Mouse (Mus musculus) kidney, embryonic 14.5 days (tissue): Measurements from ENCODE around the gene Sox5. TPM values are rescaled to one million over a fixed set of nuclear protein-coding genes. Genes with fewer than 3 reads are reported as not detected.

Experiments used
- ATAC-seq: fragments of 200-750 bp; cut with Nextera tagmentation; 2 replicates; pipeline ENCODE4 v1.8.0; 2017; ENCODE audit warnings: moderate number of reproducible peaks, mild to moderate bottlenecking, moderate TSS enrichment, moderate library complexity; ENCODE audit not compliant: low FRiP score, low TSS enrichment
- H3K27ac ChIP-seq: fragments of 300-500 bp; sonication (generic); 2 replicates; pipeline ENCODE4 v1.5.1; 2014; ENCODE audit warnings: low read depth, mild to moderate bottlenecking, low read length, moderate library complexity, mixed read lengths
- H3K27me3 ChIP-seq: fragments of 300-500 bp; sonication (generic); 2 replicates; pipeline ENCODE4 v1.6.1; 2014; ENCODE audit warnings: mild to moderate bottlenecking, low read length; ENCODE audit not compliant: control insufficient read depth, insufficient read depth
- H3K36me3 ChIP-seq: fragments of 300-500 bp; sonication (generic); 2 replicates; pipeline ENCODE4 v1.6.1; 2014; ENCODE audit warnings: low read length, mixed read lengths; ENCODE audit not compliant: control insufficient read depth, insufficient read depth
- H3K4me1 ChIP-seq: fragments of 300-500 bp; sonication (generic); 2 replicates; pipeline ENCODE4 v1.6.1; 2014; ENCODE audit warnings: low read length, mixed read lengths; ENCODE audit not compliant: control insufficient read depth, insufficient read depth
- H3K4me2 ChIP-seq: fragments of 300-500 bp; sonication (generic); replicated peaks from 2 replicates; pipeline ENCODE4 v1.6.1; 2014; ENCODE audit warnings: low read depth, mild to moderate bottlenecking, low read length
- H3K4me3 ChIP-seq: fragments of 300-500 bp; sonication (generic); 2 replicates; pipeline ENCODE4 v1.5.1; 2014; ENCODE audit warnings: mild to moderate bottlenecking, low read length
- H3K9ac ChIP-seq: fragments of 300-500 bp; sonication (generic); 2 replicates; pipeline ENCODE4 v1.6.1; 2014; ENCODE audit warnings: low read depth, mild to moderate bottlenecking, low read length, moderate library complexity
- H3K9me3 ChIP-seq: fragments of 300-500 bp; sonication (generic); 2 replicates; pipeline ENCODE4 v1.6.1; 2016; ENCODE audit warnings: low read length; ENCODE audit not compliant: control insufficient read depth
- WGBS: fragments of 180-500 bp; shearing (Covaris S2); extraction: QIAGEN DNeasy Blood & Tissue Kit; methylation state at CpG from one replicate; pipeline ENCODE4 v1.1.7; 2014; 5-methylcytosine and 5-hydroxymethylcytosine counted together
- polyA plus RNA-seq: library from polyadenylated mRNA; unstranded; fragments of >200 nt; fragmentation: Nextera tagmentation; extraction: Ambion mirVana; gene quantifications from 2 replicates; pipeline ENCODE4 v1.2.1, GENCODE M21; 2014

Gene Sox5
- polyA plus RNA-seq, 1 experiment from 2014 or later, result 13.0 TPM

DNA sequence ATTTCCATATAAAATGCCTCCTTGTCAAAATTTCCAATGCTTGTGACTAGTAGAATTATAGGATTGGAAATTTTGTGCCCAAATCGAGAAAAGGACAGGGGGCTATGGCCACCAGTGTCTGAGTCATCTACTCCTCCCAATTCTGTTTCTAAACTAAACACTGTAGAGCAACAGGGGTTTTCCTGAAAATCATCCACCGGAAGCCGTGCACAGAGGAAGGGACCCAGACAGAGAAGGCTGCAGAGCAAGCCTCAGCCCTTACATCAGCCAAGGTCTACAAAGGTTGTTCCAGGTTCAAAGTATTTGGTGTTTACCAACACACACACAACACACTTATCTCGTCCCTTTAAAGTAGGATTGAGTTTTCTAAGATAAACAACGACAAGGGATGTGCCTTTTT lies 824.7 kb downstream of the Sox5 start:
- WGBS, result 83% methylated on average over 5 of the region's 5 CpGs
- H3K9ac ChIP-seq, result no peak overlapping the region
- no peaks in the 10 kb centered on the region for H3K36me3 ChIP-seq
- no peak overlapping the region for H3K4me2 ChIP-seq
- no peaks in the 10 kb centered on the region for H3K27me3 ChIP-seq
- no peaks in the 10 kb centered on the region for H3K4me1 ChIP-seq
- H3K27ac ChIP-seq, result no peak overlapping the region
- no peak overlapping the region for H3K4me3 ChIP-seq
- H3K9me3 ChIP-seq, result no peaks in the 10 kb centered on the region
- ATAC-seq, result no peak

- no peak overlapping the region for H3K9ac ChIP-seq
- no peaks in the 10 kb centered on the region for H3K9me3 ChIP-seq
- no peak overlapping the region for H3K27ac ChIP-seq
- no peaks in the 10 kb centered on the region for H3K4me1 ChIP-seq
- WGBS, result 79% methylated on average over 12 of the region's 12 CpGs
- no peak overlapping the region for H3K4me2 ChIP-seq
- H3K4me3 ChIP-seq, result no peak overlapping the region
- ATAC-seq, result no peak
- H3K27me3 ChIP-seq, result no peaks in the 10 kb centered on the region
- no peaks in the 10 kb centered on the region for H3K36me3 ChIP-seq
These were observed 833.0 kb downstream of the Sox5 start for GRCm38 (mm10) chr6:143948553-143949308.

- ATAC-seq, result no peak
- Histone ChIP-seq H3K4me3 (no peak overlapping the region), H3K27me3 (no peaks in the 10 kb centered on the region), H3K4me1 (no peaks in the 10 kb centered on the region), H3K9ac (no peak overlapping the region), H3K4me2 (no peak overlapping the region), H3K27ac (no peak overlapping the region), H3K36me3 (no peaks in the 10 kb centered on the region), H3K9me3 (no peaks in the 10 kb centered on the region)
- 71% methylated on average over 4 of the region's 4 CpGs for WGBS
These were observed 833.7 kb downstream of the Sox5 start for GRCm38 (mm10) chr6:143948071-143948470.

GRCm38 (mm10) chr6:143943126-143943525 lies 838.7 kb downstream of the Sox5 start:
- no peak overlapping the region for H3K4me2 ChIP-seq
- WGBS, result 86% methylated on average over 5 of the region's 5 CpGs
- no peaks in the 10 kb centered on the region for H3K4me1 ChIP-seq
- no peak overlapping the region for H3K27ac ChIP-seq
- no peak overlapping the region for H3K4me3 ChIP-seq
- ATAC-seq, result no peak
- H3K27me3 ChIP-seq, result no peaks in the 10 kb centered on the region
- H3K9ac ChIP-seq, result no peak overlapping the region
- H3K36me3 ChIP-seq, result no peaks in the 10 kb centered on the region
- no peaks in the 10 kb centered on the region for H3K9me3 ChIP-seq

DNA sequence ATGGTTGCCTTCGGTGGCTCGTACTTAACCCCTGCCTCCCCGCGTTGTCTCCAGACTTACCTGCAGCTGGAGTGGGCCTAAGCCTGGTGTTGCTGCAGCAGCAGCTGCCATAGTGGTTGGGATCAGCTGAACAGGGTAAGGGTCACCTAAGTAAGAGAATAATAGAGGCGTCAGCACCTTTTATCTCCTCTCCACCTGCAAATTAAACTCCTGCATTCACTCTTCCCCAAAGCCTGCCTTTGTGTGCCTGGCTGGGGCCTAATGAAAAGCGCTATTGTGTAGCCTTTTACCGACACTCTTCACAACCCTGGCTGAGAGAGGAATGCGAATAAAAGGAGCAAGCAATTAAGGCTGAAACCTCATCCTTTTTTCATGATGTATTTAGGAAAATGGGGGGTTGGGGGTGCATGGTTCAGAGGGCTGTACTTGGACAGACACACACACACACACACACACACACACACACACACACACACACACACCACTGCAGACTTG lies 840.4 kb downstream of the Sox5 start:
- H3K36me3 ChIP-seq, result no peaks in the 10 kb centered on the region
- H3K9me3 ChIP-seq, result no peaks in the 10 kb centered on the region
- no peaks in the 10 kb centered on the region for H3K27me3 ChIP-seq
- H3K4me3 ChIP-seq, result no peak overlapping the region
- no peak overlapping the region for H3K27ac ChIP-seq
- no peaks in the 10 kb centered on the region for H3K4me1 ChIP-seq
- no peak overlapping the region for H3K4me2 ChIP-seq
- no peak overlapping the region for H3K9ac ChIP-seq
- ATAC-seq, result no peak
- 49% methylated on average over 8 of the region's 8 CpGs for WGBS

DNA sequence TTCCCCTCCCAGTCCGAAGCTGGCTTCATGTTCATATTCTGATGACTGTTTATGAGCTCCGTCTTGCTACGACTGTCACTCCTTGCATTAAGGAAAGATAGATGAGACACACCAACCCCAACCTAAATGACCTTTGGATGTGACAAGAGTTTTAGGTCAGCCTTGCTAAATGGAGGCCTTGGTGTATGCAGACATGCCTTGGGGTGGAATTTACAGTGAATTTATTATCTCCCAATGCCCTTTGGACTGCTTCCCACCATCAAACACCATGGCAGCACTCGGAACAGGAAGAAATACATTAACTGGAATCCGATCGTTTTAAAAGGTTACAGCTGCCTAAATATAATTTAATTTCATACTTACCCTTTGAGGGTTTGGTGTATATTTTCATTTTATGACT lies 858.6 kb downstream of the Sox5 start:
- Histone ChIP-seq H3K9ac (no peak overlapping the region), H3K4me3 (no peak overlapping the region), H3K36me3 (no peaks in the 10 kb centered on the region), H3K27ac (no peak overlapping the region), H3K9me3 (no peaks in the 10 kb centered on the region), H3K27me3 (no peaks in the 10 kb centered on the region), H3K4me2 (no peak overlapping the region), H3K4me1 (no peaks in the 10 kb centered on the region)
- ATAC-seq, result no peak; the same call in 1 of the 2 replicates
- 27% methylated on average over 6 of the region's 6 CpGs for WGBS

DNA sequence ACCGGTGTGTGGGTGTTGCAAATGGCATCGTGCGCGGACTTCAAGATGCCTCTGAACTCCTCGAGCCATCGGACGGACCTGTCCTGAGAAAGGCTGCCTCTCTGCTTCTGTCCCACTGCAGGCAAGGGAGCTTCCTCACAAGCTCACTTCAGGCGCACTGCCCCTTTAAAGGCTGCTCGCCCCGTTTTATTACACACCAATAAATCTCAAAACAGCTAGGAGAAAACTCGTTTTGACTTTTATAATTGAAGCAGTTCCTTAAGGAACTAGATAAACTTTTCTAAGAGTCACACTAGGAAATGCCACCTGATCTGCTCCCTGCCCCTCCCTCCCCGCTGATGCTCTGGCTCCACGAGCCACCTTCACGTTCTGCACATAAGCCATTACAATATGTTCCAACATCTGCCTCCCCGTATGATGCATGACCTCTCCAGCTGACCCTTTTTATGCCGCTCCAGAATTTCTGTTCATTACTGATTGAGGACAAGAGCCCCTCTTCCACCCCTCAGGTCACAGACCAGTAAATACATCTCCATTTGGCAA lies 863.3 kb downstream of the Sox5 start:
- no peak overlapping the region for H3K9ac ChIP-seq
- H3K4me1 ChIP-seq, result no peaks in the 10 kb centered on the region
- 18% methylated on average over 16 of the region's 16 CpGs for WGBS
- H3K27ac ChIP-seq, result no peak overlapping the region
- no peak overlapping the region for H3K4me3 ChIP-seq
- H3K9me3 ChIP-seq, result no peaks in the 10 kb centered on the region
- 0 out of 2 replicates have a peak, but pooled peaks have one; percentile 41 for ATAC-seq
- no peaks in the 10 kb centered on the region for H3K36me3 ChIP-seq
- H3K27me3 ChIP-seq, result no peaks in the 10 kb centered on the region
- peak overlapping the region; percentile 29 for H3K4me2 ChIP-seq

DNA sequence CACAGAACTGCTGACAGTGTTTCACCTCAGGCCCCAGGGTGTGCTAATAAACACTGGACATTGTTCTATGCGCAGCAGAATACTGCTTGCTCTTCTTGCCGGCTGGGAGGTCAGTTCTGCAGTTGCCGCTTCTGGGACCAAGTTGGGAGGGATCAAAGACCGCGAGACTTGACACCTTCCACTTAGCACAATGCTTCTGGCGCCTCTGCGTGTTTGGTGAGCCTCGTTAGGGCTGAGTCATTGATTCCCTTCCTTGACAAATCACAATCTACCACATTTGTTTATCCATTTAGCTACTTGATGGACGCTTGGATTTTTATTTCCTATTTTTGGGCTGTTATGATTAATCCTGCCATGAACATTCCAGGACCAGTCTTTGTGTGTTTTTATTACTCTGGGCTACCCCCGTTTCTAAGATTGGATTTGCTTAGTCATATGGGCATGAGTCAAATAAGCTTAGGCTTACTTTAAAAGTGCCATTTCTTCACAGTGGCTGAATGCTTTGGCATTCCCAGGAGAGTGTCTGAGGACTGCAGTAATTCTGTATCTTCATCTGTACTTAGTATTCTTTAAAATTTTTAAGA lies 865.5 kb downstream of the Sox5 start:
- H3K27ac ChIP-seq, result no peak overlapping the region
- no peak overlapping the region for H3K4me2 ChIP-seq
- no peaks in the 10 kb centered on the region for H3K9me3 ChIP-seq
- WGBS, result 30% methylated on average over 10 of the region's 10 CpGs
- no peaks in the 10 kb centered on the region for H3K4me1 ChIP-seq
- no peaks in the 10 kb centered on the region for H3K36me3 ChIP-seq
- H3K9ac ChIP-seq, result no peak overlapping the region
- H3K27me3 ChIP-seq, result no peaks in the 10 kb centered on the region
- no peak overlapping the region for H3K4me3 ChIP-seq
- ATAC-seq, result peak; percentile 32; the same call in 1 of the 2 replicates

DNA sequence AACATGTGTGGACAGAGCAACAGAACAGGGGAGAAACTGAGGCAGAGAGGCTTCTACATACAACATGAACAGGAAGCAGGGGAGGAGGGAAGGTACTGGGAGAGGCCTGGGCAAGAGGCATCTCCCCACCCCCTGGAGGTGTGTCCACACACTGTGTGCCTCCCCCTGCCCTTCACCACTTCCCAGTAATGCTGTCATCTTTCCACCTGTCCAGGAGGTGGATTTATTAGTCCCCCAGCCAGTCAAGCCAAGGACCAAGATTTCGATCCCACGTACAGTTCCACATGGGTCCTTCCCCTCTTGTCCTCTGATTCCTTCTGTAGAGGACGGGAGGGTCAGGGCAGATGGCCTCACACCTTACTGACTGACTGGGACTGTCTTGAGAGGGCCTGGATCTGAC lies 866.1 kb downstream of the Sox5 start:
- WGBS, result 38% methylated on average over 3 of the region's 3 CpGs
- H3K4me3 ChIP-seq, result no peak overlapping the region
- H3K9ac ChIP-seq, result no peak overlapping the region
- no peak overlapping the region for H3K4me2 ChIP-seq
- H3K27me3 ChIP-seq, result no peaks in the 10 kb centered on the region
- H3K4me1 ChIP-seq, result no peaks in the 10 kb centered on the region
- ATAC-seq, result 0 out of 2 replicates have a peak, but pooled peaks have one; percentile 21
- H3K36me3 ChIP-seq, result no peaks in the 10 kb centered on the region
- H3K27ac ChIP-seq, result no peak overlapping the region
- H3K9me3 ChIP-seq, result no peaks in the 10 kb centered on the region
